Mouse (Mus musculus) forebrain, embryonic 15.5 days (tissue): Measurements from ENCODE around the gene Pdap1. TPM values are rescaled to one million over a fixed set of nuclear protein-coding genes. Genes with fewer than 3 reads are reported as not detected.
A peak's percentile ranks its signal among the peaks of the same experiment; 100 is the strongest.
"Not testable (repeated sequence)": the region's sequence is repeated elsewhere in the genome, so short reads cannot be mapped to it uniquely, and the experiment has no call there.

Experiments used
- ATAC-seq: fragments of 200-750 bp; cut with Nextera tagmentation; replicated peaks from 2 replicates; pipeline ENCODE4 v1.8.0; 2017; ENCODE audit warnings: mild to moderate bottlenecking, moderate TSS enrichment, moderate library complexity
- H3K27ac ChIP-seq: fragments of 300-500 bp; sonication (generic); replicated peaks from 2 replicates; pipeline ENCODE4 v1.5.1; 2015; ENCODE audit warnings: mild to moderate bottlenecking, inconsistent platforms
- H3K27me3 ChIP-seq: fragments of 300-500 bp; sonication (generic); 2 replicates; pipeline ENCODE4 v1.6.1; 2015; ENCODE audit warnings: inconsistent platforms
- H3K36me3 ChIP-seq: fragments of 300-500 bp; sonication (generic); 2 replicates; pipeline ENCODE4 v1.6.1; 2015; ENCODE audit warnings: mild to moderate bottlenecking, inconsistent platforms
- H3K4me1 ChIP-seq: fragments of 300-500 bp; sonication (generic); 2 replicates; pipeline ENCODE4 v1.6.1; 2015; ENCODE audit warnings: inconsistent platforms
- H3K4me2 ChIP-seq: fragments of 300-500 bp; sonication (generic); replicated peaks from 2 replicates; pipeline ENCODE4 v1.6.1; 2015; ENCODE audit warnings: mild to moderate bottlenecking, inconsistent platforms
- H3K4me3 ChIP-seq: fragments of 300-500 bp; sonication (generic); 2 replicates; pipeline ENCODE4 v1.5.1; 2015; ENCODE audit warnings: mild to moderate bottlenecking, inconsistent platforms
- H3K9ac ChIP-seq: fragments of 300-500 bp; sonication (generic); replicated peaks from 2 replicates; pipeline ENCODE4 v1.6.1; 2015; ENCODE audit warnings: mild to moderate bottlenecking, inconsistent platforms
- H3K9me3 ChIP-seq: fragments of 300-500 bp; sonication (generic); 2 replicates; pipeline ENCODE4 v1.6.1; 2016; ENCODE audit warnings: inconsistent platforms
- WGBS: fragments of 180-500 bp; shearing (Covaris S2); methylation state at CpG from one replicate; pipeline ENCODE4 v1.1.7; 2015; ENCODE audit warnings: mixed read lengths; 5-methylcytosine and 5-hydroxymethylcytosine counted together
- polyA plus RNA-seq: library from polyadenylated mRNA; unstranded; fragments of >200 nt; fragmentation: Nextera tagmentation; extraction: Ambion mirVana; gene quantifications from 2 replicates; pipeline ENCODE4 v1.2.1, GENCODE M21; 2015

The Pdap1 gene
- polyA plus RNA-seq, 1 experiment from 2014 or later: 110 TPM

- no peak overlapping the region for H3K4me2 ChIP-seq
- no peak overlapping the region for H3K27ac ChIP-seq
- no peaks in the 10 kb centered on the region for H3K9me3 ChIP-seq
- no peaks in the 10 kb centered on the region for H3K27me3 ChIP-seq
- H3K4me3 ChIP-seq: no peak overlapping the region
- H3K36me3 ChIP-seq: peaks cover 95% of the 10 kb centered on the region
- H3K4me1 ChIP-seq: no peaks in the 10 kb centered on the region
- WGBS: 95% methylated on average over 9 of the region's 9 CpGs
- no peak for ATAC-seq
- H3K9ac ChIP-seq: no peak overlapping the region
Observed at GRCm38 (mm10) chr5:145100960-145101359, 39.1 kb downstream of the Pdap1 start.

GRCm38 (mm10) chr5:145098340-145098821 lies 41.7 kb downstream of the Pdap1 start:
- Histone ChIP-seq H3K27me3 (no peaks in the 10 kb centered on the region), H3K4me3 (no peak overlapping the region), H3K36me3 (peaks cover 92% of the 10 kb centered on the region), H3K4me2 (no peak overlapping the region), H3K27ac (no peak overlapping the region), H3K9me3 (no peaks in the 10 kb centered on the region), H3K4me1 (no peaks in the 10 kb centered on the region), H3K9ac (no peak overlapping the region)
- 94% methylated on average over 10 of the region's 10 CpGs for WGBS
- no peak for ATAC-seq

DNA sequence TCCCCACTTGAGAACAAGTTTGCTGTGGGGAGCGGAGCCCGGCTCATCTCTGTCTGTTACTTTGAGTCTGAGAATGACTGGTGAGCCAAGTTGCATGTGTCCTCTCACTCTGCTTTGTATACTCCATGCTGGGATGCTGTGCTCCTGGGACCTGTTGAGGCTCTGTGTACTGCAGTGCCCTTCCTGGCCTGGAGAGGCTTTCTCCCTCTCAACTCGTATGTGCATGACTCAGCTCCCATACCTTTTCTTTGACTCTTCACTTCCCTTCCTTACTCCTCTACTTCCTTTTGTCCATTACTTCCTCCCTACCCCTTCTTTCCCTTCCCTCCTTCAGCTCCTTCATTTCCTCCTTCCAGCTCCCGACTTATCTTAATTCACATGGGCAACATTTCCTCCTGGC lies 43.8 kb downstream of the Pdap1 start:
- Histone ChIP-seq H3K27me3 (no peaks in the 10 kb centered on the region), H3K4me3 (no peak overlapping the region), H3K9ac (no peak overlapping the region), H3K36me3 (peaks cover 92% of the 10 kb centered on the region), H3K4me1 (no peaks in the 10 kb centered on the region), H3K9me3 (no peaks in the 10 kb centered on the region), H3K4me2 (no peak overlapping the region), H3K27ac (no peak overlapping the region)
- no peak for ATAC-seq
- 90% methylated on average over 4 of the region's 4 CpGs for WGBS

- peaks cover 41% of the 10 kb centered on the region for H3K36me3 ChIP-seq
- no peaks in the 10 kb centered on the region for H3K27me3 ChIP-seq
- 96% methylated on average over 3 of the region's 3 CpGs for WGBS
- no peak for ATAC-seq
- no peaks in the 10 kb centered on the region for H3K9me3 ChIP-seq
- no peak overlapping the region for H3K9ac ChIP-seq
- no peak overlapping the region for H3K4me2 ChIP-seq
- H3K4me3 ChIP-seq: no peak overlapping the region
- H3K27ac ChIP-seq: no peak overlapping the region
- peaks cover 5% of the 10 kb centered on the region for H3K4me1 ChIP-seq
Observed at GRCm38 (mm10) chr5:145089878-145090277, 50.2 kb downstream of the Pdap1 start.

GRCm38 (mm10) chr5:145088186-145088585 lies 51.9 kb downstream of the Pdap1 start:
- ATAC-seq: no peak
- no peak overlapping the region for H3K27ac ChIP-seq
- H3K4me1 ChIP-seq: peaks cover 11% of the 10 kb centered on the region
- H3K4me2 ChIP-seq: no peak overlapping the region
- no peaks in the 10 kb centered on the region for H3K9me3 ChIP-seq
- H3K27me3 ChIP-seq: no peaks in the 10 kb centered on the region
- WGBS: 97% methylated on average over 2 of the region's 2 CpGs
- no peak overlapping the region for H3K4me3 ChIP-seq
- H3K36me3 ChIP-seq: peaks cover 27% of the 10 kb centered on the region
- no peak overlapping the region for H3K9ac ChIP-seq

DNA sequence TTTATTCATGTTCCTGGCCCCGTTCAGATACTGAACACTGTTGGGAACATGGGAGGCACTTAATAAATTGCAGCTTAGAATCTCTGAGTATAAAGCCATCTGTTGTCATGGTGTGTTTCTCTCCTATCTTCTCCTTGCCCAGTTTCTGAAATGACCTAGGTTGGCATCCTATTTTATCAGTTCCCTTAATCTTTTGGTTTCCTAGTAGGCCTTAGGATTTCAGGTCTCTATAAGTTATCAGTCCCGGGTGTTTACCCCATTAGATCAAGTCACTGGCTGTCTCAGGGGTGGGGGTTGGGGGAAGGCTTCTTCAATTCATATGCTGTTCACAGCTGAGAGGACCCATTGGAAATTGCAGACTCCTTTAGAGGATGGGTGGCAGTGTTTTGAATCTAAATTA lies 55.2 kb downstream of the Pdap1 start:
- no peaks in the 10 kb centered on the region for H3K9me3 ChIP-seq
- peak overlapping the region; percentile 90 for H3K9ac ChIP-seq
- peaks cover 11% of the 10 kb centered on the region for H3K4me1 ChIP-seq
- ATAC-seq: no peak
- peak overlapping the region; percentile 71 for H3K4me3 ChIP-seq
- H3K36me3 ChIP-seq: peaks cover 7% of the 10 kb centered on the region; the same call in 1 of the 2 replicates
- no peaks in the 10 kb centered on the region for H3K27me3 ChIP-seq
- 84% methylated on average over 2 of the region's 2 CpGs for WGBS
- no peak overlapping the region for H3K27ac ChIP-seq
- peak overlapping the region; percentile 85 for H3K4me2 ChIP-seq

DNA sequence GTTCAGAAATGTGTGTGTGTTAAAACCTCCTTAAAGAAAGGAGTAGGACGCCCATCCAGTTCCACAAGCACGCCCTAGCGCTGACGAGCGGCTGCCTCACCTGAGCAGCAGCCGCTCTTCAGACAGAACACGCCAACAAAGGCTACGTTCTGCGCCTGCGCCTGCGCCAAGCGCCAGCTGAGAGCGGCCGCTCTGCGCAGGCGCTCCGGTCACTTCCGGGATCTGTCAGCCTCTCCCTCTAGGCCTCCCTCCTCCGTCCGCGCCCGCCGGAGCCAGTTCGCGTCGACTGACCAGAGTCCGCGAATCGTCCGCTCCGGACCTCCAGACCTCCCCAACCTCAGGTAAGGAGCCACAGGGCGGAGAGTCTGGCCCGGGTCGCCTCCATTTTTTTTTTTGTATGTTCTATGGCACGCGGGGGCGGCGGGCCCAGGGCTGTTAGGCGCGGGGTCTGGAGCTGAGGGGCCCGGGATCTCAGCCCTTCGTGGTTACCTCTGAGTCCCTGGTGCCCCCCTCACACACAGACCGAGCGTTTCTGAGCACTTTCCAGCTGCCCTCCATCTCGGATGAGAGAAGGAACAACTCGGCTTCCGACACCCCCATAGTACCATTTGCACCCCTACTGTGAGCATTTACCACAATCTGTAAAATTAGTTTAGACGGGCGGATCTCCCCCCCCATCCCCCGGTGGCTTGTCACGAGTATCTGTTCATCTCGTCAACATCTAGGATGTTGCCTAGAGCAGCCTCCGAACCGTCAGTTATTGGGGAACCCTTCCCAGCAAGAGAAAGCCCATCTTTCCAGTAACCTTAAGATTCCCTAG lies 56.2 kb downstream of the Pdap1 start, which contains the start of the genes Arpc1a and Kpna7:
Gene Arpc1a (plus strand): TSS at position 199 of the 820 bp plus-strand sequence.
Gene Kpna7 (minus strand): TSS at position 399 of the 820 bp plus-strand sequence.
- 1% methylated on average over 54 of the region's 54 CpGs for WGBS
- 0 out of 2 replicates have a peak, but pooled peaks cover 4% of the 10 kb centered on the region for H3K36me3 ChIP-seq
- H3K27me3 ChIP-seq: no peaks in the 10 kb centered on the region
- peaks cover 11% of the 10 kb centered on the region for H3K4me1 ChIP-seq
- H3K9ac ChIP-seq: peak within 1 kb of the TSS; percentile 90
- H3K4me2 ChIP-seq: peak within 1 kb of the TSS; percentile 85
- ATAC-seq: peak; percentile 98
- no peaks in the 10 kb centered on the region for H3K9me3 ChIP-seq
- peak within 1 kb of the TSS; percentile 71 for H3K4me3 ChIP-seq
- peak within 1 kb of the TSS; percentile 91 for H3K27ac ChIP-seq

DNA sequence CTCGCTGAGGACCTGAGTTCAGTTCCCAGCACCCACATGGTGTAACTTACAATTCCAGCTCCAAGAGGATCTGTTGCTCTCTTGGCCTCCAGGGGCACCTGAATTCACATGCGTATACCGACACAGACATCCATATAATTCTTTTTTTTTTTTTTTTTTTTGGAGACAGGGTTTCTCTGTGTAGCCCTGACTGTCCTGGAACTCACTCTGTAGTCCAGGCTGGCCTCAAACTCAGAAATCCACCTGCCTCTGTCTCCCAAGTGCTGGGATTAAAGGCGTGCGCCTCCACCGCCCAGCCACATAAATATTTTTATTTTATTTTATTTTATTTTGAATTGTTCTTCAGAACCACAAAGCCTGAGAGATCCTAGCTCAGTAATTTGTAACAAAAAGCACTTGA lies 56.8 kb downstream of the Pdap1 start:
- Histone ChIP-seq H3K27ac (peak overlapping the region; percentile 91), H3K4me3 (peak overlapping the region; percentile 71), H3K4me2 (peak overlapping the region; percentile 85), H3K9ac (peak overlapping the region; percentile 90), H3K4me1 (peaks cover 11% of the 10 kb centered on the region)
- peak; percentile 52 for ATAC-seq
- not testable (repeated sequence) for H3K27me3 ChIP-seq, H3K9me3 ChIP-seq, H3K36me3 ChIP-seq
- 49% methylated on average over 6 of the region's 6 CpGs for WGBS

DNA sequence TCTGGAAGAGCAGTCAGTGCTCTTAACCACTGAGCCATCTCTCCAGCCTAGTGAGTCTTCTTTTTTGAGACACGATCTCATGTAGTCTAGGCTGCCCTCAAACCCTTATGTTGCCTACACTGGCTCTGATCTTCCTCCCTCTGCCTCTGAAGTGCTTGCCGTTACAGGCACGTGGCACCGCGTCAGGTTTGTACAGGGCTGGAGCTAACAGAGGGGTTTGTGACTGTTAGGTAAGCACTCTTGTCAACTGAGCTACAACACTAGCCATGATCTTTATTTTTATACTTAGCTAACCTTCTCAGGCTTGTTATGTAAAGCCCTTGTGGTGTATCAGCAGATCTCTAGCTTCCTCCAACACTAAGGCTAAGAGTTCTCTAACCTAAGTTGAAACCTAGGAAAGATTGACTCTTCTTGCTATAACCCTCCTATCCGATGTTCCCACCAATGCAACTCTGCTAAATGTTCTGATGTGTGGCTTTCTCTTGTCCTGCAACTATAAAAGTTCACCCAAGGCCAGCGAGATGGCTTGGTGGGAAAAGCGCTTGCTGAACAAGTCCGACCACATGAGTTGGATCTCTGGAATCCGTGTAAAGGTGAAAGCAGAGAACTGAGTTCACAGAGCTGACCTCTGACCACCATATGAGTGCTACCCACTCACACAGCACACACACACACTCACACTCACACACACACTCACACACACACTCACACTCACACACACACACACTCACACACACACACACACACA lies 58.0 kb downstream of the Pdap1 start:
- Histone ChIP-seq H3K27ac (no peak overlapping the region), H3K36me3 (0 out of 2 replicates have a peak, but pooled peaks cover 4% of the 10 kb centered on the region), H3K27me3 (no peaks in the 10 kb centered on the region), H3K4me1 (peaks cover 11% of the 10 kb centered on the region), H3K9me3 (no peaks in the 10 kb centered on the region), H3K4me3 (no peak overlapping the region), H3K9ac (no peak overlapping the region), H3K4me2 (no peak overlapping the region)
- 92% methylated on average over 10 of the region's 10 CpGs for WGBS
- no peak for ATAC-seq

Other genes with a start within 250 kb of the Pdap1 start
- gene Smurf1, start 174.4 kb downstream of the Pdap1 start, polyA plus RNA-seq: 28.4 and 29.7 TPM in 2 replicates
- gene Gm4871, start 107.5 kb downstream of the Pdap1 start, polyA plus RNA-seq: not detected in 2 replicates
- gene 1700018F24Rik, start 97.2 kb downstream of the Pdap1 start, polyA plus RNA-seq: not detected in 2 replicates
- 246 and 258 TPM in 2 replicates for gene Arpc1a, start 56.4 kb downstream of the Pdap1 start, polyA plus RNA-seq
- not detected in 2 replicates for gene Kpna7, start 56.2 kb downstream of the Pdap1 start, polyA plus RNA-seq
- gene Arpc1b, start 26.0 kb downstream of the Pdap1 start, polyA plus RNA-seq: 57.0 and 60.4 TPM in 2 replicates
- 203 and 216 TPM in 2 replicates for gene Bud31, start 124 bp upstream of the Pdap1 start, polyA plus RNA-seq
- gene Ptcd1, start 26.9 kb upstream of the Pdap1 start, polyA plus RNA-seq: 23.3 and 25.1 TPM in 2 replicates
- 54.6 and 56.6 TPM in 2 replicates for gene Cpsf4, start 27.0 kb upstream of the Pdap1 start, polyA plus RNA-seq
- 603 and 647 TPM in 2 replicates for gene Atp5j2, start 51.8 kb upstream of the Pdap1 start, polyA plus RNA-seq
- gene Zkscan14, start 61.6 kb upstream of the Pdap1 start, polyA plus RNA-seq: 15.5 and 17.0 TPM in 2 replicates
- 17.4 and 19.7 TPM in 2 replicates for gene Zkscan5, start 64.3 kb upstream of the Pdap1 start, polyA plus RNA-seq
- gene Zfp655, start 91.5 kb upstream of the Pdap1 start, polyA plus RNA-seq: 36.8 and 38.8 TPM in 2 replicates
- 0.76 and 1.0 TPM in 2 replicates for gene Zscan25, start 140.3 kb upstream of the Pdap1 start, polyA plus RNA-seq
- not detected in 2 replicates for gene Cyp3a57, start 205.0 kb upstream of the Pdap1 start, polyA plus RNA-seq